Mouse (Mus musculus) bone marrow, adult 2 months (tissue): ENCODE measurements at regions not wholly inside any gene's neighbourhood (a gene's known extent, or its start where the extent isn't known, plus 50 kb on each side); places are given as distances from the start of the nearest gene placed in this dataset.

ENCODE experiments used
- CTCF ChIP-seq: fragments of 200-500 bp; IDR thresholded peaks from 2 replicates; pipeline ENCODE4 v1.5.1; 2011; ENCODE audit warnings: low read length, control low read depth; ENCODE audit not compliant: control insufficient read depth, insufficient read depth
- POLR2A ChIP-seq: fragments of 200-500 bp; IDR thresholded peaks from 2 replicates; pipeline ENCODE4 v1.6.1; 2011; ENCODE audit warnings: low read depth, mild to moderate bottlenecking, control low read depth, low read length, borderline replicate concordance; ENCODE audit not compliant: control insufficient read depth

GRCm38 (mm10) chr13:37121602-37122001, 71.6 kb upstream of the F13a1 start:
- TF ChIP-seq POLR2A: no peak
- TF ChIP-seq CTCF: no peak
